Mouse (Mus musculus) CH12.LX (cell line): Measurements from ENCODE around the gene Rad54l2. TPM values are rescaled to one million over a fixed set of nuclear protein-coding genes. Genes with fewer than 3 reads are reported as not detected.

Source experiments
- DNase-seq: peaks from one replicate; pipeline ENCODE4 v3.0.0-alpha.2; 2013; ENCODE audit errors: extremely low read depth
- H3K27ac ChIP-seq: 2 replicates; pipeline ENCODE4 v1.5.1; 2012; ENCODE audit warnings: low read depth, mild to moderate bottlenecking, control low read depth, moderate library complexity; ENCODE audit not compliant: insufficient read depth
- H3K27me3 ChIP-seq: replicated peaks from 2 replicates; pipeline ENCODE3; 2012; ENCODE audit warnings: inconsistent platforms
- H3K36me3 ChIP-seq, 2 experiments: replicated peaks in 1 of 2; 2 replicates each; pipeline versions ENCODE3 to v1.6.1; 2012; ENCODE audit warnings: inconsistent platforms in 1 of 2, low read length in 1 of 2, mild to moderate bottlenecking in 1 of 2, mixed read lengths in 1 of 2, moderate library complexity in 1 of 2; ENCODE audit not compliant: control insufficient read depth in 1 of 2, insufficient read depth in 1 of 2
- H3K4me1 ChIP-seq, 2 experiments: 2 replicates each; pipeline ENCODE4 v1.6.1; 2012; ENCODE audit warnings: inconsistent platforms in 1 of 2, moderate library complexity in 1 of 2; ENCODE audit not compliant: insufficient read depth in 2 of 2, control insufficient read depth in 1 of 2
- H3K4me2 ChIP-seq: 2 replicates; pipeline ENCODE4 v1.6.1; 2012; ENCODE audit warnings: low read depth, mild to moderate bottlenecking, control low read depth; ENCODE audit not compliant: poor library complexity, insufficient read depth, severe bottlenecking
- H3K4me3 ChIP-seq, 3 experiments: fragments of 150-350 bp in 1 of 3; sonication (generic) in 1 of 3; replicated peaks in 1 of 3; 2 replicates each; pipeline versions ENCODE3 to v1.5.1; 2011 to 2012; ENCODE audit warnings: low read depth in 2 of 3, low read length in 2 of 3, mild to moderate bottlenecking in 2 of 3, moderate library complexity in 2 of 3, control low read depth in 1 of 3, improper control_type of control experiment in 1 of 3, inconsistent platforms in 1 of 3, mixed read lengths in 1 of 3; ENCODE audit not compliant: poor library complexity in 1 of 3
- H3K79me2 ChIP-seq: replicated peaks from 2 replicates; pipeline ENCODE4 v1.6.1; 2012; ENCODE audit warnings: mild to moderate bottlenecking, moderate library complexity; ENCODE audit not compliant: control insufficient read depth, poor library complexity, insufficient read depth, severe bottlenecking; ENCODE audit errors: extremely low read depth
- H3K9ac ChIP-seq: 2 replicates; pipeline ENCODE4 v1.6.1; 2012; ENCODE audit warnings: low read depth, mild to moderate bottlenecking, control low read depth, moderate library complexity; ENCODE audit not compliant: insufficient read depth
- H3K9me3 ChIP-seq: replicated peaks from 2 replicates; pipeline ENCODE3; 2012; ENCODE audit warnings: low read length, inconsistent platforms, mixed read lengths
- BHLHE40 ChIP-seq: IDR thresholded peaks from 2 replicates; pipeline ENCODE4 v1.6.1; 2011; ENCODE audit warnings: mild to moderate bottlenecking, low read depth, low read length, improper control_type of control experiment
- CHD1 ChIP-seq: IDR thresholded peaks from 2 replicates; pipeline ENCODE4 v1.6.1; 2012; ENCODE audit warnings: low read depth, low read length, improper control_type of control experiment, inconsistent platforms
- CHD2 ChIP-seq: IDR thresholded peaks from 2 replicates; pipeline ENCODE4 v1.6.1; 2011; ENCODE audit warnings: low read length, improper control_type of control experiment
- CTCF ChIP-seq, 2 experiments: IDR thresholded peaks in 1 of 2; conservative IDR thresholded peaks in 1 of 2; 2 replicates each; pipeline ENCODE4 v1.5.1; 2011 to 2012; ENCODE audit warnings: low read depth in 2 of 2, low read length in 2 of 2, improper control_type of control experiment in 1 of 2, inconsistent platforms in 1 of 2, mild to moderate bottlenecking in 1 of 2, moderate library complexity in 1 of 2
- ELF1 ChIP-seq: IDR thresholded peaks from 2 replicates; pipeline ENCODE4 v1.6.1; 2014; ENCODE audit warnings: low read depth, mild to moderate bottlenecking, inconsistent platforms, low read length, improper control_type of control experiment
- EP300 ChIP-seq: IDR thresholded peaks from 2 replicates; pipeline ENCODE4 v1.6.1; 2011; ENCODE audit warnings: low read length, improper control_type of control experiment
- ETS1 ChIP-seq: conservative IDR thresholded peaks from 2 replicates; pipeline ENCODE4 v1.6.1; 2012; ENCODE audit warnings: low read depth, mild to moderate bottlenecking, inconsistent platforms, low read length, improper control_type of control experiment, moderate library complexity
- GABPA ChIP-seq: IDR thresholded peaks from 2 replicates; pipeline ENCODE4 v1.6.1; 2012; ENCODE audit warnings: low read depth, low read length, improper control_type of control experiment, inconsistent platforms; ENCODE audit not compliant: insufficient replicate concordance
- HCFC1 ChIP-seq: IDR thresholded peaks from 2 replicates; pipeline ENCODE4 v1.6.1; 2012; ENCODE audit warnings: low read depth, mild to moderate bottlenecking, inconsistent platforms, low read length, improper control_type of control experiment
- IRF4 ChIP-seq: IDR thresholded peaks from 2 replicates; pipeline ENCODE4 v1.6.1; 2014; ENCODE audit warnings: low read depth, mild to moderate bottlenecking, inconsistent platforms, low read length, improper control_type of control experiment
- JUN ChIP-seq: IDR thresholded peaks from 2 replicates; pipeline ENCODE4 v1.6.1; 2011; ENCODE audit warnings: low read depth, mild to moderate bottlenecking, low read length, improper control_type of control experiment, moderate library complexity; ENCODE audit not compliant: insufficient read depth
- KAT2A ChIP-seq: IDR thresholded peaks from 2 replicates; pipeline ENCODE4 v1.6.1; 2012; ENCODE audit warnings: low read length, improper control_type of control experiment, inconsistent platforms; ENCODE audit not compliant: insufficient replicate concordance
- MAFK ChIP-seq: IDR thresholded peaks from 2 replicates; pipeline ENCODE4 v1.6.1; 2011; ENCODE audit warnings: low read length, improper control_type of control experiment; ENCODE audit not compliant: insufficient replicate concordance
- MAX ChIP-seq: IDR thresholded peaks from 2 replicates; pipeline ENCODE4 v1.6.1; 2011; ENCODE audit warnings: low read length, improper control_type of control experiment
- MXI1 ChIP-seq: IDR thresholded peaks from 2 replicates; pipeline ENCODE4 v1.6.1; 2011; ENCODE audit warnings: mild to moderate bottlenecking, low read depth, low read length, improper control_type of control experiment
- MYC ChIP-seq: IDR thresholded peaks from 2 replicates; pipeline ENCODE4 v1.6.1; 2011; ENCODE audit warnings: low read depth, mild to moderate bottlenecking, improper control_type of control experiment, low read length
- NELFE ChIP-seq: IDR thresholded peaks from 2 replicates; pipeline ENCODE4 v1.6.1; 2011; ENCODE audit warnings: low read depth, low read length, improper control_type of control experiment
- NRF1 ChIP-seq: IDR thresholded peaks from 2 replicates; pipeline ENCODE4 v1.6.1; 2014; ENCODE audit warnings: low read depth, mild to moderate bottlenecking, inconsistent platforms, low read length, improper control_type of control experiment, moderate library complexity
- PAX5 ChIP-seq: IDR thresholded peaks from 2 replicates; pipeline ENCODE4 v1.6.1; 2012; ENCODE audit warnings: low read length, inconsistent platforms, mixed read lengths
- POLR2A ChIP-seq: IDR thresholded peaks from 2 replicates; pipeline ENCODE4 v1.6.1; 2011; ENCODE audit warnings: low read depth, mild to moderate bottlenecking, improper control_type of control experiment, low read length
- POLR2AphosphoS2 ChIP-seq: IDR thresholded peaks from 2 replicates; pipeline ENCODE4 v1.6.1; 2011; ENCODE audit warnings: low read depth, low read length, improper control_type of control experiment
- RAD21 ChIP-seq: IDR thresholded peaks from 2 replicates; pipeline ENCODE4 v1.6.1; 2011; ENCODE audit warnings: low read depth, mild to moderate bottlenecking, low read length, improper control_type of control experiment, moderate library complexity
- RCOR1 ChIP-seq: conservative IDR thresholded peaks from 2 replicates; pipeline ENCODE4 v1.6.1; 2012; ENCODE audit warnings: low read depth, mild to moderate bottlenecking, inconsistent platforms, low read length, improper control_type of control experiment
- TBP ChIP-seq: conservative IDR thresholded peaks from 2 replicates; pipeline ENCODE4 v1.6.1; 2011; ENCODE audit warnings: low read depth, low read length, improper control_type of control experiment
- TCF12 ChIP-seq: IDR thresholded peaks from 2 replicates; pipeline ENCODE4 v1.6.1; 2014; ENCODE audit warnings: low read depth, mild to moderate bottlenecking, inconsistent platforms, low read length, improper control_type of control experiment
- UBTF ChIP-seq: IDR thresholded peaks from 2 replicates; pipeline ENCODE4 v1.6.1; 2012; ENCODE audit warnings: low read depth, mild to moderate bottlenecking, inconsistent platforms, low read length, improper control_type of control experiment, moderate library complexity
- USF2 ChIP-seq: conservative IDR thresholded peaks from 2 replicates; pipeline ENCODE4 v1.6.1; 2011; ENCODE audit warnings: low read depth, low read length, improper control_type of control experiment
- ZC3H11A ChIP-seq: IDR thresholded peaks from 2 replicates; pipeline ENCODE4 v1.6.1; 2012; ENCODE audit warnings: low read depth, mild to moderate bottlenecking, inconsistent platforms, low read length, improper control_type of control experiment
- ZKSCAN1 ChIP-seq: IDR thresholded peaks from 2 replicates; pipeline ENCODE4 v1.6.1; 2012; ENCODE audit warnings: low read depth, inconsistent platforms, low read length, improper control_type of control experiment, borderline replicate concordance
- ZNF384 ChIP-seq: IDR thresholded peaks from 2 replicates; pipeline ENCODE4 v1.6.1; 2012; ENCODE audit warnings: low read depth, low read length, improper control_type of control experiment, inconsistent platforms
- dilution Hi-C: fragments of 300-500 bp; cut with MboI; formaldehyde crosslinking; loops from 2 replicates; pipeline ENCODE4 v1.14.3; 2020; ENCODE audit warnings: low sequenced_read_pairs; ENCODE audit not compliant: extremely low pct_unique_long_range_greater_than_20kb, extremely low pct_ligation_motif_present
- in situ Hi-C: fragments of 300-500 bp; cut with MboI; formaldehyde crosslinking; loops from 3 replicates; pipeline ENCODE4 v1.14.3; 2019; ENCODE audit warnings: low sequenced_read_pairs, low pct_ligation_motif_present, low pct_unique_long_range_greater_than_20kb, mixed read lengths
- polyA plus RNA-seq: library from polyadenylated mRNA; unstranded; fragments of >175 nt; gene quantifications from 2 replicates; pipeline ENCODE4 v1.2.1, GENCODE M21; 2012; ENCODE audit warnings: low read depth; ENCODE audit not compliant: insufficient read length
- total RNA-seq, 2 experiments: library from RNA; depleted of rRNA; stranded (reverse); fragments of 300-350 nt in 1 of 2; fragments of >200 nt in 1 of 2; gene quantifications; 2 replicates each; pipeline ENCODE4 v1.2.3; 2012 to 2014

Gene Rad54l2
- total and polyA plus RNA-seq, 3 experiments: 7.2 to 16.5 (median 11.6) TPM

GRCm38 (mm10) chr9:106645684-106646271 lies 143.2 kb downstream of the Rad54l2 start:
- no peaks in the 10 kb centered on the region for H3K79me2 ChIP-seq
- no peak overlapping the region for H3K4me2 ChIP-seq
- dilution Hi-C loops: no loop called here
- in situ Hi-C loops: no loop called here
- TF ChIP-seq NRF1 (no peak), ETS1 (peak; percentile 65), PAX5 (no peak), POLR2AphosphoS2 (no peak), UBTF (no peak), ELF1 (no peak), ZKSCAN1 (no peak), POLR2A (no peak), MAFK (no peak), EP300 (peak; percentile 69), RCOR1 (no peak), RAD21 (no peak), USF2 (no peak), MAX (no peak), MXI1 (no peak), CHD2 (no peak), TCF12 (peak; percentile 90), MYC (no peak), HCFC1 (no peak), CHD1 (no peak), CTCF (conservative IDR thresholded peaks at IDR 0.05 in 1 of 2, IDR thresholded peaks at IDR 0.05 in 1 of 2; ENCODE audit: low read depth in 2 of 2, low read length in 2 of 2) (no peak), BHLHE40 (peak; percentile 92), ZNF384 (no peak), JUN (no peak), IRF4 (no peak), ZC3H11A (no peak), TBP (no peak), KAT2A (no peak), GABPA (no peak), NELFE (no peak)
- no peak overlapping the region for H3K9ac ChIP-seq
- no peak overlapping the region for H3K27ac ChIP-seq
- H3K9me3 ChIP-seq: peaks cover 22% of the 10 kb centered on the region
- H3K36me3 ChIP-seq: no peaks in the 10 kb centered on the region
- DNase-seq: peak; percentile 65
- peaks cover 62% of the 10 kb centered on the region for H3K27me3 ChIP-seq
- H3K4me1 ChIP-seq: peaks cover 11 to 12% of the 10 kb centered on the region in 2 experiments
- no peak overlapping the region for H3K4me3 ChIP-seq
